Mouse (Mus musculus) midbrain, embryonic 11.5 days (tissue): Measurements from ENCODE around the gene Cln3. TPM values are rescaled to one million over a fixed set of nuclear protein-coding genes. Genes with fewer than 3 reads are reported as not detected.

Source experiments
- ATAC-seq: fragments of 200-750 bp; cut with Nextera tagmentation; 2 replicates; pipeline ENCODE4 v1.8.0; 2017; ENCODE audit warnings: moderate TSS enrichment, moderate library complexity; ENCODE audit not compliant: low FRiP score
- DNase-seq: peaks from one replicate; pipeline ENCODE4 v3.0.0; 2015; ENCODE audit warnings: low spot score; ENCODE audit errors: missing footprints
- H3K27ac ChIP-seq: fragments of 300-500 bp; sonication (generic); 2 replicates; pipeline ENCODE4 v1.5.1; 2014; ENCODE audit warnings: low read depth, low read length
- H3K27me3 ChIP-seq: fragments of 300-500 bp; sonication (generic); 2 replicates; pipeline ENCODE4 v1.6.1; 2014; ENCODE audit warnings: mild to moderate bottlenecking, low read length, moderate library complexity, mixed read lengths; ENCODE audit not compliant: control insufficient read depth, insufficient read depth
- H3K36me3 ChIP-seq: fragments of 300-500 bp; sonication (generic); 2 replicates; pipeline ENCODE4 v1.6.1; 2014; ENCODE audit warnings: mild to moderate bottlenecking, low read length, moderate library complexity, mixed read lengths; ENCODE audit not compliant: control insufficient read depth, insufficient read depth
- H3K4me1 ChIP-seq: fragments of 300-500 bp; sonication (generic); 2 replicates; pipeline ENCODE4 v1.6.1; 2014; ENCODE audit warnings: low read length; ENCODE audit not compliant: control insufficient read depth, insufficient read depth
- H3K4me2 ChIP-seq: fragments of 300-500 bp; sonication (generic); 2 replicates; pipeline ENCODE4 v1.6.1; 2014; ENCODE audit warnings: mild to moderate bottlenecking, moderate library complexity
- H3K4me3 ChIP-seq: fragments of 300-500 bp; sonication (generic); 2 replicates; pipeline ENCODE4 v1.5.1; 2014; ENCODE audit warnings: low read depth, low read length
- H3K9ac ChIP-seq: fragments of 300-500 bp; sonication (generic); 2 replicates; pipeline ENCODE4 v1.6.1; 2014; ENCODE audit warnings: low read length
- H3K9me3 ChIP-seq: fragments of 300-500 bp; sonication (generic); 2 replicates; pipeline ENCODE4 v1.6.1; 2016; ENCODE audit warnings: low read length; ENCODE audit not compliant: control insufficient read depth
- WGBS: fragments of 180-500 bp; shearing (Covaris S2); extraction: QIAGEN DNeasy Blood & Tissue Kit; methylation state at CpG from one replicate; pipeline ENCODE4 v1.1.7; 2014; 5-methylcytosine and 5-hydroxymethylcytosine counted together
- polyA plus RNA-seq: library from polyadenylated mRNA; unstranded; fragments of >200 nt; fragmentation: Nextera tagmentation; extraction: Ambion mirVana; gene quantifications from 2 replicates; pipeline ENCODE4 v1.2.1, GENCODE M21; 2014

Cln3 gene
- 22.4 and 23.4 TPM in 2 replicates for polyA plus RNA-seq

DNA sequence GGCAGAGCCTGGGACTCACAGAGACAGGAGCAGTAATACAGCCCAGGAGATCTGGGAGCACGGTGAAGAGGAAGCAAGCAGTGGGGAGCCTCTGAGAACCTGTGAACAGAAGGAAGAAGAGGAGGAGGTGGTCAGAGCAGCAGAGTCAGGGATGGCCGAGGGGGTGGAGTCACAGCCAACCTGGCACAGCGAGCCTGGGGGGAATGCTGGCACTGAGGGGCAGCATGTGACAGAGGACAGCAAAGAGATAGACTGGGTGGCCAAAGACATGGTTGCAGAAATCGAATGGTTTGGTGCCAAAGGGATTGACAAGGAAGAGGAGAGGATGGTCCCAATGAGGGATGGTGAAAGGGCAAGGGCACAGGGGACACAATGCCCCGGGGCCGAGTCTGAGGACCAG lies at the start of gene Cln3:
Cln3 (minus strand) TSS at position 101 of the 400 bp plus-strand sequence.
- Histone ChIP-seq H3K36me3 (no peaks in the 10 kb centered on the region), H3K27ac (no peak within 1 kb of the TSS), H3K9me3 (no peaks in the 10 kb centered on the region), H3K4me2 (no peak within 1 kb of the TSS), H3K4me3 (no peak within 1 kb of the TSS), H3K4me1 (peaks cover 6% of the 10 kb centered on the region), H3K9ac (no peak within 1 kb of the TSS), H3K27me3 (peaks cover 3% of the 10 kb centered on the region; the same call in 1 of the 2 replicates)
- 78% methylated on average over 6 of the region's 6 CpGs for WGBS
- ATAC-seq (no peak), DNase-seq (no peak)

DNA sequence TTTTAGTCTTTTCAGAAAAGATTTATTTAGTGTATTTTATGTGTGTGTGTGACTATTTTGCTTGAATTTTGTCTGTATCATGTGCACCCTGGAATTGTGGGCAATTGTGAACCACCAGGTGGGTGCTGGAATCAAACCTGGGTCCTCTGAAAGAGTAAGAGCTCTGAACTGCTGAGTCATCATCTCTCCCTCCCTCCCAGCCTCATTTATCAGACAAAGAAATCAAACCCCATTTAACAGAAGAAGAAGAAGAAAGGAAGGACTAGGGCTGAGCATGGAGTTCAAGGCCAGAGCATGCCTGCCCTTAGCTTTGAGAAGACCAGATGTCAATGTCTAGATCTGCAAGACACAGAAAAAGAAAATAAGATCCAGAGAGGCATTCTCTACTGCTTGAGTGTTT lies 49.8 kb upstream of the Cln3 start:
- Histone ChIP-seq H3K36me3 (no peaks in the 10 kb centered on the region), H3K9me3 (no peaks in the 10 kb centered on the region), H3K9ac (no peak overlapping the region), H3K27ac (no peak overlapping the region), H3K27me3 (no peaks in the 10 kb centered on the region), H3K4me3 (no peak overlapping the region), H3K4me1 (no peaks in the 10 kb centered on the region), H3K4me2 (no peak overlapping the region)
- ATAC-seq (no peak), DNase-seq (no peak)

DNA sequence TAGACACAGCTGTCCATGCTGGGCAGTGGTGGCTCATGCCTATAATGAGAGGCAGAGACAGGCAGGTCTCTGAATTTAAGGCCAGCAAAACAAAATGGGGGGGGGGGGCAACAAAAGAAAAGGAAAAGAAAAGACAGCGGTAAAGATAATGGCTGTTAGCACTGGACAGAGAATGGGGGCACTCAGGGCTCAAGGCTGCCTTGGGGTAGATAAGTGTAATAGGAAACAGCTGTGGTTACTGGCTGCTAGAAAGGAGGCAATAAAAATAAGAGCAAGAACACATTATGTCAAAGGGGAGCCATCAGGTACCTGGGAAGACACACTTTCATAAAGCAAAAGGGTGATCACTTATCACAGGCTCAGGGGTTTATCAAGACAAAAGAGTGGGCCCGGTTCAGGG lies 46.9 kb upstream of the Cln3 start:
- Histone ChIP-seq H3K27me3 (no peaks in the 10 kb centered on the region), H3K9ac (no peak overlapping the region), H3K9me3 (no peaks in the 10 kb centered on the region), H3K4me2 (no peak overlapping the region), H3K27ac (no peak overlapping the region), H3K36me3 (no peaks in the 10 kb centered on the region), H3K4me3 (no peak overlapping the region), H3K4me1 (0 out of 2 replicates have a peak, but pooled peaks cover 2% of the 10 kb centered on the region)
- 92% methylated on average over 2 of the region's 2 CpGs for WGBS
- ATAC-seq (no peak), DNase-seq (no peak)

DNA sequence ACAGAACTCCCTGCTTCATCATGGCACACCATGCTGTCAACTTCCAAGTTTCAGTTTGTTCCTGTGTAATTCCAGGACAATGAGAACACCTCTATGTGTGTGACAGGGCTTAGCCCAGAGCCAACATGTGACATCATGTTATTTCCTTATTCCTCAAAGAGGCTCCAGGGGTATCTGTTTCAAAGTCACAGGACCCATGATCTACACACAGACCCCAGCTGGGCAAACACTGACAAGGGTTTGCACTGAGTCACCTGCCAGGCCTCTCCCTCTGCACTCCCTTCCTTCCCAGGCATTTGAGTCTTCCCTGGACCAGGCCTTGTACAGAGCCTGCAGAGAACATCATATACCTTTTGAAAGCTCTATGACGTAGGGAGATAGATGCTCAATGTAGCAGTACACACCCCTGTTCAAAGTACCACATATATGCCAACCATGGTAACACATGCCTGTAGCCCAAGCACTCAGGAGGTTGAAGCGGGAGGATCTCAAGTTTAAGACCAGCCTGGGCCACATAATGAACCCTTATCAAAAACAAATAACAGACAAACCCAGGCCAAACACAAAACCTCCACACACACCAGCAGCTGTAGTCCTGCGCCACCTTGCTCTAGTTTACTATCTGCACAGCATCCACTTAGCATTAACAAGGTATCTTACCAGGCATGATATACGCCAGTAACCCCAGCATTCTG lies 45.4 kb upstream of the Cln3 start, which contains the start of gene Nupr1:
Nupr1 (minus strand) TSS at position 38 of the 695 bp plus-strand sequence.
- Histone ChIP-seq H3K4me1 (0 out of 2 replicates have a peak, but pooled peaks cover 2% of the 10 kb centered on the region), H3K9me3 (no peaks in the 10 kb centered on the region), H3K27ac (no peak within 1 kb of the TSS), H3K36me3 (no peaks in the 10 kb centered on the region), H3K4me2 (no peak within 1 kb of the TSS), H3K27me3 (no peaks in the 10 kb centered on the region), H3K9ac (no peak within 1 kb of the TSS), H3K4me3 (no peak within 1 kb of the TSS)
- DNase-seq, result no peak
- WGBS, result 92% methylated on average over 4 of the region's 4 CpGs
- no peak for ATAC-seq

DNA sequence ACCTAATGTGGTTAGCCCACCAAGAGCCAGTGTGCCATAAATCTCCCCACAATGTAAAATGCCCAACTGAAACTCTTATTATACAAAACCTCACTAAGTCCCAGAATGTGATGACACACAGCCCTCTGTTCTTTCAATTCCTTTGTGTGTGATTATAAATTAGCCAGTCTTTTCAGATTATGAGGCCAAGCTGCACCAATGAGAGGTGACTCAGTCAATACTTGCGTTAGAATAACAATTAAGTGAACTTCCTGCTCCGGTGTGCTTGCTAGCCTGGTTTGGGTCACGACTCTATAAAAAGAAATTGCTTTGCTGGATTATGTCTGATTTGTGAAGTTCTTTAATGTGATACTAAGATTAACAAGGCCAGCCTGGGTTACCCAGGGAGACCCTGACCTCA lies 44.3 kb upstream of the Cln3 start:
- H3K27ac ChIP-seq, result no peak overlapping the region
- no peak overlapping the region for H3K4me3 ChIP-seq
- H3K9me3 ChIP-seq, result no peaks in the 10 kb centered on the region
- 51% methylated on average over 3 of the region's 3 CpGs for WGBS
- no peaks in the 10 kb centered on the region for H3K27me3 ChIP-seq
- H3K4me1 ChIP-seq, result 0 out of 2 replicates have a peak, but pooled peaks cover 2% of the 10 kb centered on the region
- no peak for DNase-seq
- H3K9ac ChIP-seq, result no peak overlapping the region
- H3K4me2 ChIP-seq, result no peak overlapping the region
- no peak for ATAC-seq
- H3K36me3 ChIP-seq, result no peaks in the 10 kb centered on the region

DNA sequence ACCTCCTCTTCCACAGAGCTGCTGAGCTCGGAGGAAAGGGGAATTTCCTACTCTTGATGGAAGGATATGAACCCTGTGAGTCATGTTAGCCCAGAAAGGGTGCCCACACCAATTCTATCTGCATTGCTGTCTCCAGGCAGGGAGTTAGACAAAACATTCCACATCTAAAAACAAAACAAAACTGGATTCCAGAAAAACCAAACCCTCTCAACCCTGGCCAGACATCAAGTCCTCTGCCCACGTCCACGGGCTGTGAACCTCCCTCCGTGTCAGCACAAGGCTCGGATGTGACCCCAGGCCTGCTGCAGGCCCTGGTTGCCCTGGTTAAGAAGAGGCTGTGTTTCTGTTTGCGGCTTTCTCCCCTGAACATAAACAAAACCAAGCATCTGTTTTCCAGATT lies 42.5 kb upstream of the Cln3 start:
- Histone ChIP-seq H3K4me3 (no peak overlapping the region), H3K9me3 (no peaks in the 10 kb centered on the region), H3K27me3 (no peaks in the 10 kb centered on the region), H3K9ac (no peak overlapping the region), H3K27ac (no peak overlapping the region), H3K4me2 (no peak overlapping the region), H3K4me1 (0 out of 2 replicates have a peak, but pooled peaks cover 2% of the 10 kb centered on the region), H3K36me3 (no peaks in the 10 kb centered on the region)
- DNase-seq (no peak), ATAC-seq (no peak)
- 81% methylated on average over 6 of the region's 6 CpGs for WGBS

DNA sequence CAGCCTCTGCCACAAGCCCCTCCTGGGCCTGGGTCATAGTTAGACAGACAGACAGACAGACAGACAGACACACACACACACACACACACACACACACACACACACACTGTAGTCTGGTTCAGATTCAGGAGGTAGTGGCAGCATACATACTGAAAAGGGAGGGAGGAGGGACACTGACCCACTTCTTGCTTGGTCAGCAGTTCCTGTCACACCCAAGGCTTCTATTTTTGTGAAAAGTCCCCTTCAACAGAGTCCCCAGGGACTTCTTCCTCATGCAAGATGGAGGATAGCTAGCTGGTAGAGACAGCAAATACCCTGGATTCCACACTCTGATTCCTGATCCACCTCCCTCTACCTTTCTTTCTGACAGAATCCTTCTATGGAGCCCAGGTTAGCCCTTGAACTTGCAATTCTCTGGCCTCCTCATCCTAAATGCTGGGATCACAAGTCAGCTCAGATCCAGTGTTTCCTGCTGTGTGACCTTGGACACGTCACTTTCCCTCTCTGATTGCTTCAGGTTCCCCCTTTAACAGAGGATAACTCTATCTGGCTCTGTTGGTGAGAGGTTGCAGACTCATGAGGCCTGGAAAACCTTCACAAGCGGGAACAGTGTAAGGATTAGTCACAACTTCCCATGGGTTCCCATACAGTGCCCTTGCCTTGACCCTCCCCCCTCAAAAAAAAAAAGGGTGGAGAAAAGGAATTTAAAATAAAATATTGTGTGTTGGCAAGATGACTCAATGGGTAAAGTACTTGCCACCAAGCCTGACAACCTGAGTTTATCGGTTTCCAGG lies 40.4 kb upstream of the Cln3 start:
- Histone ChIP-seq H3K4me1 (0 out of 2 replicates have a peak, but pooled peaks cover 2% of the 10 kb centered on the region), H3K4me2 (no peak overlapping the region), H3K27me3 (no peaks in the 10 kb centered on the region), H3K4me3 (no peak overlapping the region), H3K36me3 (no peaks in the 10 kb centered on the region), H3K9me3 (no peaks in the 10 kb centered on the region), H3K9ac (no peak overlapping the region), H3K27ac (no peak overlapping the region)
- 88% methylated on average over 3 of the region's 3 CpGs for WGBS
- no peak for DNase-seq
- ATAC-seq, result no peak

DNA sequence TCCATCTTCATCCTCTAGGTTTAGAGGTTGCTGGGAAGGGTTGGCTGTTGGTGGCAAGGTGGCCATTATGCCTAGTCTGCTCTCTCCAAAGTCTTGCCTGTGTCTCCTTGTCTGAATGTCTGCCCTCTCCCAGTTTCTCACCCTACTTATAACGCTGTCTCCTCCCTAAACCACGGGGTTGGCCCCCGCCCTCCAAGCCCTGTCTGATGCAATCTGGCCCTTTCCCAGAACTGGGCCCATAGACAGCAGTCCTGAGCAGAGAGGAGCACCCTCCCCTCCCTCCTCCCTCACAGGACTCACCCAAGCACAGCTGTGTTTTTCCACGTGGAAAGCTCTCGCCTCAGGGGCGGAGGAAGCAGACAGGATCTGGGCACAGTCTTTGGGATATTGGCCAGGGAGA lies 39.8 kb upstream of the Cln3 start:
- H3K4me3 ChIP-seq, result no peak overlapping the region
- no peak overlapping the region for H3K4me2 ChIP-seq
- H3K9ac ChIP-seq, result no peak overlapping the region
- ATAC-seq, result no peak
- WGBS, result 66% methylated on average over 6 of the region's 6 CpGs
- 0 out of 2 replicates have a peak, but pooled peaks cover 2% of the 10 kb centered on the region for H3K4me1 ChIP-seq
- DNase-seq, result no peak
- H3K27ac ChIP-seq, result no peak overlapping the region
- no peaks in the 10 kb centered on the region for H3K36me3 ChIP-seq
- no peaks in the 10 kb centered on the region for H3K9me3 ChIP-seq
- no peaks in the 10 kb centered on the region for H3K27me3 ChIP-seq

DNA sequence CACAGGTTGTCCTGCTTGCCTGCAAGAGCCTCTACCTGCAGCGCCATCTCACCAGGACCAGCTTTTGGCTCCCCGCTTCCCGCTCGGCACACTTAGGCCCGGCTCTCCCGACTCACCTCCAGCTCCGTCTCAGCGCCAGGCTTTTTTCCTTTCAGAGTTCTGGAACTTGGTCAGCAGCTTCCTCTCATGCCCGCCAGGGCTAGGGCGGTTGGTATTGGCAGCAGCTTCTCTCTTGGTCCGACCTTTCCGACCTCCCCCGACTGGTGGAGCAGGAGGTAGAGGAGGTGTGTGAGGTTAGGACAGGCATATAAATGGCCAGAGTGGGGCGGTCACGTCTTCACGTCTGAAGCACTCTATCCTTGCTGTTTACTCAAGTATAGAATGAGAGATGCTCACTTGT lies 39.2 kb upstream of the Cln3 start:
- Histone ChIP-seq H3K36me3 (no peaks in the 10 kb centered on the region), H3K27ac (no peak overlapping the region), H3K27me3 (no peaks in the 10 kb centered on the region), H3K9ac (no peak overlapping the region), H3K9me3 (no peaks in the 10 kb centered on the region), H3K4me2 (no peak overlapping the region), H3K4me3 (no peak overlapping the region), H3K4me1 (no peaks in the 10 kb centered on the region)
- DNase-seq (no peak), ATAC-seq (no peak)
- WGBS, result 71% methylated on average over 16 of the region's 16 CpGs
